Mouse (Mus musculus) liver, embryonic 14.5 days (tissue): ENCODE results near the gene Slc17a7.

Experiments
- CTCF ChIP-seq: IDR thresholded peaks from 2 replicates; pipeline ENCODE4 v1.5.1; 2016; ENCODE audit warnings: antibody characterized with exemption, low read depth, control low read depth
- EP300 ChIP-seq: IDR thresholded peaks from 2 replicates; pipeline ENCODE4 v1.6.1; 2016; ENCODE audit warnings: antibody characterized with exemption, low read depth

- TF ChIP-seq EP300 (no peak), CTCF (no peak)
Observed at GRCm38 (mm10) chr7:45185921-45186320, 22.2 kb downstream of the Slc17a7 start.
